Mouse (Mus musculus): ENCODE data around the gene Gphb5.

DNA sequence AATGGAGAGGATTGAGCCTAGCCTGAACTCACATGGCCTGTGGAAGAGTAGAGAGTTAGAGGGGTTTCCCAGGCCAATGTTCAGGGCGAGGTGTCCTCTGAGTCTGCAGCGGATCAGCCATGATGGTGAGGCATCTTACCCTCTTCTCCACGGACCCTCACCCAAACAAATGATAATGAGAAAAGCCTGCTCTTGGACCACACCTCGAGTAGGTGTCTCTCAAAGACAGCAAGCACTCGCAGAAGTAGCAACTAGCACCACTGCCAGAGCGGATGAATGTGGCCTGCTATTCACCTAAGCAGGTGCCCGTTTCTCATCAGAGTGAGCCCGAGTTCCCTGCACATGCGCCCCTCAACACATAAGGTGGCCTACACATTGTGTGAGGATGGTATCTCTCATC, 29.9 kb downstream of the Gphb5 start:
- TF ChIP-seq CTCF (conservative IDR thresholded peaks at IDR 0.05; ENCODE audit: insufficient read depth, insufficient read length, low read depth, low read length) (no peak), POLR2A (IDR thresholded peaks at IDR 0.05; ENCODE audit: low read depth, low read length) (no peak)
